Mouse (Mus musculus) hindbrain, embryonic 11.5 days (tissue): ENCODE results near the gene Pdgfd. TPM values are rescaled to one million over a fixed set of nuclear protein-coding genes. Genes with fewer than 3 reads are reported as not detected.

ENCODE experiments used
- ATAC-seq: fragments of 200-750 bp; cut with Nextera tagmentation; 2 replicates; pipeline ENCODE4 v1.8.0; 2017; ENCODE audit warnings: mild to moderate bottlenecking, moderate TSS enrichment, moderate library complexity; ENCODE audit not compliant: low FRiP score
- DNase-seq: peaks from one replicate; pipeline ENCODE4 v3.0.0-alpha.2; 2015; ENCODE audit warnings: low spot score
- H3K27ac ChIP-seq: fragments of 300-500 bp; sonication (generic); 2 replicates; pipeline ENCODE4 v1.5.1; 2014; ENCODE audit warnings: mild to moderate bottlenecking, low read depth, low read length
- H3K27me3 ChIP-seq: fragments of 300-500 bp; sonication (generic); 2 replicates; pipeline ENCODE4 v1.6.1; 2014; ENCODE audit warnings: mild to moderate bottlenecking, low read length, moderate library complexity, mixed read lengths; ENCODE audit not compliant: control insufficient read depth, insufficient read depth
- H3K36me3 ChIP-seq: fragments of 300-500 bp; sonication (generic); 2 replicates; pipeline ENCODE4 v1.6.1; 2014; ENCODE audit warnings: mild to moderate bottlenecking, low read length, moderate library complexity, mixed read lengths; ENCODE audit not compliant: control insufficient read depth, insufficient read depth
- H3K4me1 ChIP-seq: fragments of 300-500 bp; sonication (generic); replicated peaks from 2 replicates; pipeline ENCODE4 v1.6.1; 2014; ENCODE audit warnings: low read length, mixed read lengths; ENCODE audit not compliant: control insufficient read depth, insufficient read depth
- H3K4me2 ChIP-seq: fragments of 300-500 bp; sonication (generic); replicated peaks from 2 replicates; pipeline ENCODE4 v1.6.1; 2014; ENCODE audit warnings: mild to moderate bottlenecking, low read depth, low read length
- H3K4me3 ChIP-seq: fragments of 300-500 bp; sonication (generic); 2 replicates; pipeline ENCODE4 v1.5.1; 2014; ENCODE audit warnings: low read depth, low read length
- H3K9ac ChIP-seq: fragments of 300-500 bp; sonication (generic); 2 replicates; pipeline ENCODE4 v1.6.1; 2014; ENCODE audit warnings: low read depth, low read length
- H3K9me3 ChIP-seq: fragments of 300-500 bp; sonication (generic); 2 replicates; pipeline ENCODE4 v1.6.1; 2016; ENCODE audit warnings: low read length; ENCODE audit not compliant: control insufficient read depth
- WGBS: fragments of 180-500 bp; shearing (Covaris S2); extraction: QIAGEN DNeasy Blood & Tissue Kit; methylation state at CpG from one replicate; pipeline ENCODE4 v1.1.7; 2014; 5-methylcytosine and 5-hydroxymethylcytosine counted together
- polyA plus RNA-seq: library from polyadenylated mRNA; unstranded; fragments of >200 nt; fragmentation: Nextera tagmentation; extraction: Ambion mirVana; gene quantifications from 2 replicates; pipeline ENCODE4 v1.2.1, GENCODE M21; 2014

The Pdgfd gene
- polyA plus RNA-seq, 1 experiment from 2014 or later, result 3.8 TPM

- H3K4me2 ChIP-seq, result no peak overlapping the region
- no peaks in the 10 kb centered on the region for H3K36me3 ChIP-seq
- 55% methylated on average over 1 of the region's 1 CpGs for WGBS
- DNase-seq (no peak), ATAC-seq (peak; percentile 69)
- H3K9me3 ChIP-seq, result no peaks in the 10 kb centered on the region
- no peaks in the 10 kb centered on the region for H3K4me1 ChIP-seq
- H3K9ac ChIP-seq, result no peak overlapping the region
- no peaks in the 10 kb centered on the region for H3K27me3 ChIP-seq
- H3K27ac ChIP-seq, result no peak overlapping the region
- no peak overlapping the region for H3K4me3 ChIP-seq
These were observed 118.4 kb downstream of the Pdgfd start for GRCm38 (mm10) chr9:6286770-6287169.

- ATAC-seq (peak; percentile 54), DNase-seq (peak; percentile 4)
- no peaks in the 10 kb centered on the region for H3K4me1 ChIP-seq
- no peaks in the 10 kb centered on the region for H3K27me3 ChIP-seq
- H3K36me3 ChIP-seq, result no peaks in the 10 kb centered on the region
- H3K9me3 ChIP-seq, result no peaks in the 10 kb centered on the region
- no peak overlapping the region for H3K4me3 ChIP-seq
- H3K27ac ChIP-seq, result no peak overlapping the region
- H3K9ac ChIP-seq, result no peak overlapping the region
- WGBS, result 6% methylated on average over 2 of the region's 2 CpGs
- H3K4me2 ChIP-seq, result no peak overlapping the region
These were observed 120.9 kb downstream of the Pdgfd start for GRCm38 (mm10) chr9:6289211-6289696.

- no peak for ATAC-seq
These were observed 130.2 kb downstream of the Pdgfd start for GRCm38 (mm10) chr9:6298547-6298946.

GRCm38 (mm10) chr9:6302050-6302449 is 133.7 kb downstream of the Pdgfd start:
- Histone ChIP-seq H3K27me3 (no peaks in the 10 kb centered on the region), H3K9me3 (no peaks in the 10 kb centered on the region), H3K4me3 (no peak overlapping the region), H3K4me2 (no peak overlapping the region), H3K36me3 (no peaks in the 10 kb centered on the region), H3K4me1 (no peaks in the 10 kb centered on the region), H3K9ac (no peak overlapping the region), H3K27ac (no peak overlapping the region)
- 86% methylated on average over 3 of the region's 3 CpGs for WGBS
- DNase-seq, result no peak
- no peak for ATAC-seq

More at GRCm38 (mm10) chr9:6298547-6298946, 130.2 kb downstream of the Pdgfd start:
- no peaks in the 10 kb centered on the region for H3K4me1 ChIP-seq
- H3K36me3 ChIP-seq, result no peaks in the 10 kb centered on the region
- no peak overlapping the region for H3K27ac ChIP-seq
- H3K4me2 ChIP-seq, result no peak overlapping the region
- no peak overlapping the region for H3K4me3 ChIP-seq
- no peaks in the 10 kb centered on the region for H3K27me3 ChIP-seq
- no peak overlapping the region for H3K9ac ChIP-seq
- no peaks in the 10 kb centered on the region for H3K9me3 ChIP-seq
- 76% methylated on average over 2 of the region's 2 CpGs for WGBS
- DNase-seq, result no peak

GRCm38 (mm10) chr9:6304590-6304989 is 136.2 kb downstream of the Pdgfd start:
- DNase-seq (no peak), ATAC-seq (no peak)
- Histone ChIP-seq H3K4me2 (no peak overlapping the region), H3K4me1 (no peaks in the 10 kb centered on the region), H3K27ac (no peak overlapping the region), H3K4me3 (no peak overlapping the region), H3K36me3 (no peaks in the 10 kb centered on the region), H3K9ac (no peak overlapping the region), H3K9me3 (no peaks in the 10 kb centered on the region), H3K27me3 (no peaks in the 10 kb centered on the region)
- 93% methylated on average over 3 of the region's 3 CpGs for WGBS

- H3K4me1 ChIP-seq, result no peaks in the 10 kb centered on the region
- no peak overlapping the region for H3K9ac ChIP-seq
- no peak overlapping the region for H3K4me2 ChIP-seq
- H3K27ac ChIP-seq, result no peak overlapping the region
- H3K9me3 ChIP-seq, result no peaks in the 10 kb centered on the region
- ATAC-seq, result no peak
- H3K36me3 ChIP-seq, result no peaks in the 10 kb centered on the region
- H3K4me3 ChIP-seq, result no peak overlapping the region
- H3K27me3 ChIP-seq, result no peaks in the 10 kb centered on the region
- no peak for DNase-seq
- WGBS, result 94% methylated on average over 3 of the region's 3 CpGs
These were observed 137.5 kb downstream of the Pdgfd start for GRCm38 (mm10) chr9:6305847-6306246.

GRCm38 (mm10) chr9:6317114-6317513 is 148.7 kb downstream of the Pdgfd start:
- Histone ChIP-seq H3K4me1 (no peaks in the 10 kb centered on the region), H3K4me3 (no peak overlapping the region), H3K36me3 (no peaks in the 10 kb centered on the region), H3K4me2 (no peak overlapping the region), H3K27me3 (no peaks in the 10 kb centered on the region), H3K27ac (no peak overlapping the region), H3K9ac (no peak overlapping the region), H3K9me3 (no peaks in the 10 kb centered on the region)
- WGBS, result 85% methylated on average over 1 of the region's 1 CpGs
- DNase-seq (no peak), ATAC-seq (no peak)

GRCm38 (mm10) chr9:6325408-6325807 is 157.0 kb downstream of the Pdgfd start:
- no peaks in the 10 kb centered on the region for H3K36me3 ChIP-seq
- no peak overlapping the region for H3K9ac ChIP-seq
- DNase-seq, result no peak
- no peaks in the 10 kb centered on the region for H3K9me3 ChIP-seq
- no peak overlapping the region for H3K4me3 ChIP-seq
- no peaks in the 10 kb centered on the region for H3K27me3 ChIP-seq
- no peak for ATAC-seq
- H3K4me1 ChIP-seq, result no peaks in the 10 kb centered on the region
- 91% methylated on average over 2 of the region's 2 CpGs for WGBS
- no peak overlapping the region for H3K4me2 ChIP-seq
- H3K27ac ChIP-seq, result no peak overlapping the region

- Histone ChIP-seq H3K4me1 (no peaks in the 10 kb centered on the region), H3K27me3 (no peaks in the 10 kb centered on the region), H3K4me3 (no peak overlapping the region), H3K36me3 (no peaks in the 10 kb centered on the region), H3K4me2 (no peak overlapping the region), H3K9me3 (no peaks in the 10 kb centered on the region), H3K9ac (no peak overlapping the region), H3K27ac (no peak overlapping the region)
- WGBS, result 83% methylated on average over 1 of the region's 1 CpGs
- no peak for DNase-seq
- no peak for ATAC-seq
These were observed 165.1 kb downstream of the Pdgfd start for GRCm38 (mm10) chr9:6333499-6333898.
